Mouse (Mus musculus): Measurements from ENCODE around the gene Lama2. TPM values are rescaled to one million over a fixed set of nuclear protein-coding genes. Genes with fewer than 3 reads are reported as not detected.
"Not testable (repeated sequence)": the region's sequence is repeated elsewhere in the genome, so short reads cannot be mapped to it uniquely, and the experiment has no call there.

The Lama2 gene
- polyA plus RNA-seq, 1 experiment, result 2.9 TPM

DNA sequence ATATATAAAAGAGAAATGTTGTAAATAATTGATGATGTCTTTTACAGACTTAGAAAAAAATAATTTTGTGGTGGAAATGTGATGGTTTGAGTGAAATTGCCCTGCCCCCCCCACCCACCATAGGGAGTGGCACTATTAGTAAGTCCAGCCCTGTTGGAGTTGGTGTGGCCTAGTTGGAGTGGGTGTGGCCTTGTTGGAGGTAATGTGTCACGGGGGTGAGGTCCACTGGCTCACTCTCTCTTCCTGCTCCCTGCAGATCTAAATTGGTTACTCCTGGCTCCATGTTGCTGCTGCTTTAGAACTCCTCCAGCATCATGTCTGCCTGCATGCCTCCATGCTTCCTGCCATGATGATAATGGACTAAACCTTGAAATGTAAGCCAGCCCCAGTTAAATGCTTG lies 680.0 kb downstream of the Lama2 start:
- Histone ChIP-seq H3K36me3 (ENCODE audit: control insufficient read depth, insufficient read depth, low read length) (no peaks in the 10 kb centered on the region), H3K27ac (ENCODE audit: control insufficient read depth, insufficient read depth, low read length) (no peak overlapping the region), H3K27me3 (ENCODE audit: control insufficient read depth, insufficient read depth, low read length) (no peaks in the 10 kb centered on the region), H3K4me1 (replicated peaks; ENCODE audit: control insufficient read depth, insufficient read depth, low read length) (no peaks in the 10 kb centered on the region), H3K4me3 (ENCODE audit: control insufficient read depth, insufficient read depth, low read length) (no peak overlapping the region)
- DNase-seq, result no peak
- 82% methylated on average over 1 of the region's 1 CpGs for WGBS
- TF ChIP-seq CTCF (IDR thresholded peaks at IDR 0.05; ENCODE audit: borderline replicate concordance, control insufficient read depth, extremely low read depth, insufficient read depth, low read length, poor library complexity), result no peak
- TF ChIP-seq POLR2A (IDR thresholded peaks at IDR 0.05; ENCODE audit: control insufficient read depth, extremely low read depth, insufficient read depth, low read length, poor library complexity), result no peak

DNA sequence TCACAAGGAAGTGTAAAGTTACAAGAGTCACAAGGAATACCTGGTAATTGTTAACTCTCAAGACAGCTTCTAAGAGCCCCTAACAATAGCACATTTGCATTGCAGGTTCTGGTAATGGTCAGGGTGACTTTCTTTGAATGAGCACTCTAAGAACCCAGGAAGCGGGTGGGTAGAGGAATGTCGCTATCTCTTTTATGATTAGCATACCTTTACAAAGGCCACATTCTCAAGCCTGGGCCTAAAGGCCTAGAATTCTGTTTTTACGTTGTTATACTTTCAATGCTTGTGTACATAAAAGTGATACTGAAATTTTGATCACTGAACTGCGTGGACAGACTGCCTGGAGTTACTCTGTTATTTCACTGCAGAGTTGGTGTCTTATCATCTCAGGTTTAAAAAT lies 681.1 kb downstream of the Lama2 start:
- H3K27me3 ChIP-seq (ENCODE audit: control insufficient read depth, insufficient read depth, low read length); H3K36me3 ChIP-seq (ENCODE audit: control insufficient read depth, insufficient read depth, low read length); H3K4me1 ChIP-seq (replicated peaks; ENCODE audit: control insufficient read depth, insufficient read depth, low read length); H3K4me3 ChIP-seq (ENCODE audit: control insufficient read depth, insufficient read depth, low read length); DNase-seq; H3K27ac ChIP-seq (ENCODE audit: control insufficient read depth, insufficient read depth, low read length): not testable (repeated sequence)
- WGBS, result 97% methylated on average over 4 of the region's 4 CpGs

- WGBS, result 98% methylated on average over 6 of the region's 6 CpGs
Observed at GRCm38 (mm10) chr10:26936056-26936455, 683.5 kb downstream of the Lama2 start.

More at GRCm38 (mm10) chr10:26936056-26936455, 683.5 kb downstream of the Lama2 start:
- H3K4me3 ChIP-seq (ENCODE audit: control insufficient read depth, insufficient read depth, low read length); H3K4me1 ChIP-seq (replicated peaks; ENCODE audit: control insufficient read depth, insufficient read depth, low read length); H3K27me3 ChIP-seq (ENCODE audit: control insufficient read depth, insufficient read depth, low read length); DNase-seq; H3K36me3 ChIP-seq (ENCODE audit: control insufficient read depth, insufficient read depth, low read length); H3K27ac ChIP-seq (ENCODE audit: control insufficient read depth, insufficient read depth, low read length): not testable (repeated sequence)
